Mouse (Mus musculus) embryonic facial prominence, embryonic 12.5 days (tissue): ENCODE measurements around the gene Arsa. TPM values are rescaled to one million over a fixed set of nuclear protein-coding genes. Genes with fewer than 3 reads are reported as not detected.
A peak's percentile ranks its signal among the peaks of the same experiment; 100 is the strongest.

Source experiments
- ATAC-seq: fragments of 200-750 bp; cut with Nextera tagmentation; 2 replicates; pipeline ENCODE4 v1.8.0; 2017; ENCODE audit not compliant: insufficient number of reproducible peaks, insufficient read depth, low FRiP score, low TSS enrichment
- H3K27ac ChIP-seq: fragments of 300-500 bp; sonication (generic); 2 replicates; pipeline ENCODE4 v1.5.1; 2016; ENCODE audit warnings: mild to moderate bottlenecking
- H3K27me3 ChIP-seq: fragments of 300-500 bp; sonication (generic); 2 replicates; pipeline ENCODE4 v1.6.1; 2016; ENCODE audit warnings: mild to moderate bottlenecking, moderate library complexity
- H3K36me3 ChIP-seq: fragments of 300-500 bp; sonication (generic); 2 replicates; pipeline ENCODE4 v1.6.1; 2016; ENCODE audit warnings: mild to moderate bottlenecking
- H3K4me1 ChIP-seq: fragments of 300-500 bp; sonication (generic); 2 replicates; pipeline ENCODE4 v1.6.1; 2016
- H3K4me2 ChIP-seq: fragments of 300-500 bp; sonication (generic); replicated peaks from 2 replicates; pipeline ENCODE4 v1.6.1; 2016; ENCODE audit warnings: mild to moderate bottlenecking, moderate library complexity
- H3K4me3 ChIP-seq: fragments of 300-500 bp; sonication (generic); 2 replicates; pipeline ENCODE4 v1.5.1; 2016; ENCODE audit warnings: mild to moderate bottlenecking
- H3K9ac ChIP-seq: fragments of 300-500 bp; sonication (generic); 2 replicates; pipeline ENCODE4 v1.6.1; 2016; ENCODE audit warnings: mild to moderate bottlenecking, moderate library complexity
- H3K9me3 ChIP-seq: fragments of 300-500 bp; sonication (generic); 2 replicates; pipeline ENCODE4 v1.6.1; 2016; ENCODE audit warnings: mild to moderate bottlenecking, moderate library complexity
- WGBS: fragments of 180-500 bp; shearing (Covaris S2); methylation state at CpG from one replicate; pipeline ENCODE4 v1.1.7; 2016; 5-methylcytosine and 5-hydroxymethylcytosine counted together
- polyA plus RNA-seq: library from polyadenylated mRNA; unstranded; fragments of >200 nt; fragmentation: Nextera tagmentation; extraction: Ambion mirVana; gene quantifications from 2 replicates; pipeline ENCODE4 v1.2.1, GENCODE M21; 2016

Gene Arsa
- polyA plus RNA-seq, 1 experiment from 2014 or later: 18.2 TPM

- 83% methylated on average over 12 of the region's 12 CpGs for WGBS
- no peak overlapping the region for H3K4me3 ChIP-seq
- no peaks in the 10 kb centered on the region for H3K27me3 ChIP-seq
- no peak overlapping the region for H3K27ac ChIP-seq
- H3K4me2 ChIP-seq: no peak overlapping the region
- no peaks in the 10 kb centered on the region for H3K36me3 ChIP-seq
- H3K9me3 ChIP-seq: no peaks in the 10 kb centered on the region
- no peak for ATAC-seq
- no peak overlapping the region for H3K9ac ChIP-seq
- no peaks in the 10 kb centered on the region for H3K4me1 ChIP-seq
These were observed 11.0 kb upstream of the Arsa start for GRCm38 (mm10) chr15:89488182-89488581.

DNA sequence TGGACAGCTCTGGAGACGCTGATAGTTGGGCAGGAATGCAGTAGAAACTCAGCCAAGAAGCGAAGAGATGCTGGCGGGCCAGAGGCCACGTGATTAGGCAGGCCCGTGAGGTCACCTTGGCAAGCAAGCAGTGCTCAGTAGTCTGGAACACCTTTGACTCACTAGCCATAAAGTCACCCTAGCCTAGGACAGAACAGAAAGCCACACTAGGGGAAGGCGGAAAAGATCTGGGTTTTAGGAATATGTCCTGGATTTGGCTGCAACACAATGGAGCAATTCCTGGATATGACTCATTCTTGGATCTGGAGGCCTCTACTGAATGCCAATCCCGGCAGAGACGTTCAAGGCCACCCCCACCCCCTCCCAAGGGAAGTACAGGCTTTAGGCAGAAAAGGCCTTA is 3.4 kb upstream of the Arsa start:
- H3K4me2 ChIP-seq: no peak overlapping the region
- no peak for ATAC-seq
- H3K4me1 ChIP-seq: peaks cover 1% of the 10 kb centered on the region; the same call in 1 of the 2 replicates
- H3K9me3 ChIP-seq: peaks cover 6% of the 10 kb centered on the region; the same call in 1 of the 2 replicates
- H3K4me3 ChIP-seq: no peak overlapping the region
- no peaks in the 10 kb centered on the region for H3K36me3 ChIP-seq
- H3K9ac ChIP-seq: no peak overlapping the region
- no peak overlapping the region for H3K27ac ChIP-seq
- H3K27me3 ChIP-seq: no peaks in the 10 kb centered on the region
- WGBS: 77% methylated on average over 8 of the region's 8 CpGs

DNA sequence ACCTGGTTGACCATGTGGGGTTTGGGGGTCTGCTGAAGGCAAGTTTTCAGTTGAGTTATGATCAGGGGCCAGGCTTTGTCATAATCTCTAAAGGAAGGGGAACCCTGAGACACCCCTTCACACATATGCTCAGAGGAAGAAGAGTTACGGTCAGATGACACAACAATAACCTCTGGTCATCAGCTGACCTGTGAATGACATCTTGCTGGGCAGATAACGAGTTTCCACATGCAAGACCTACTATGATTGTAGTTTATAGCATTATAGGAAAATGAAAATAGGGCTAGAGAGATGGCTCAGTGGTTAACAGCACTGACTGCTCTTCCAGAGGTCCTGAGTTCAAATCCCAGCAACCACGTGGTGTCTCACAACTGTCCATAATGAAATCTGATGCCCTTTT is 1.4 kb upstream of the Arsa start:
- H3K36me3 ChIP-seq: no peaks in the 10 kb centered on the region
- H3K4me3 ChIP-seq: no peak overlapping the region
- H3K4me2 ChIP-seq: no peak overlapping the region
- no peak overlapping the region for H3K27ac ChIP-seq
- H3K27me3 ChIP-seq: no peaks in the 10 kb centered on the region
- no peak overlapping the region for H3K9ac ChIP-seq
- ATAC-seq: no peak
- H3K4me1 ChIP-seq: peaks cover 5% of the 10 kb centered on the region; the same call in 1 of the 2 replicates
- WGBS: 82% methylated on average over 3 of the region's 3 CpGs
- H3K9me3 ChIP-seq: peaks cover 6% of the 10 kb centered on the region; the same call in 1 of the 2 replicates

DNA sequence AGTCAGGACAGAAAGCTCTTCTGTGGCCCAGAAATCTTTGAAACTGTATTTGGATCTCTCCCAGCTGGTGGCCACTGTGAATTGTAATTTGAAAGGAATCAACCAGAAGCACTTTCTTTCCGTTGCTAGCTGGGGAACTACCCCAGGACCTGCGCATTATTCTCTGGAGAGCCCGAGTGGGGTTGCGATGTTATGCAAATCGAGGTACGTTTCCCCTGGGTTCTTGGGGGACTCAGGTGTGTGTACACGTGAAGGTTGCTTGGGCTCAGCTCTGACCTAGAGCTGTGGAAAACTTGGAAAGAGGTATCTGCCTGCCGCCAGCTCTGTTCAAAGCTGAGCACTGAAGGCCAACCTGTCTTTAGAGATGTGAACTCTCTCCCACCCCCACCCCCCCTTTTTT is 581 bp upstream of the Arsa start:
- WGBS: 45% methylated on average over 8 of the region's 8 CpGs

GRCm38 (mm10) chr15:89476475-89476815 is 780 bp downstream of the Arsa start:
- Histone ChIP-seq H3K4me3 (peak overlapping the region; percentile 59), H3K9ac (peak overlapping the region; percentile 55), H3K27ac (peak overlapping the region; percentile 67; the same call in 1 of the 2 replicates), H3K27me3 (no peaks in the 10 kb centered on the region), H3K4me2 (peak overlapping the region; percentile 84), H3K4me1 (peaks cover 5% of the 10 kb centered on the region; the same call in 1 of the 2 replicates), H3K36me3 (no peaks in the 10 kb centered on the region), H3K9me3 (no peaks in the 10 kb centered on the region)
- WGBS: 6% methylated on average over 5 of the region's 5 CpGs
- ATAC-seq: no peak

More for the DNA sequence above, 581 bp upstream of the Arsa start:
- Histone ChIP-seq H3K9me3 (peaks cover 6% of the 10 kb centered on the region; the same call in 1 of the 2 replicates), H3K4me3 (no peak overlapping the region), H3K27ac (no peak overlapping the region), H3K9ac (no peak overlapping the region), H3K36me3 (no peaks in the 10 kb centered on the region), H3K27me3 (no peaks in the 10 kb centered on the region), H3K4me2 (no peak overlapping the region), H3K4me1 (peaks cover 5% of the 10 kb centered on the region; the same call in 1 of the 2 replicates)
- no peak for ATAC-seq

DNA sequence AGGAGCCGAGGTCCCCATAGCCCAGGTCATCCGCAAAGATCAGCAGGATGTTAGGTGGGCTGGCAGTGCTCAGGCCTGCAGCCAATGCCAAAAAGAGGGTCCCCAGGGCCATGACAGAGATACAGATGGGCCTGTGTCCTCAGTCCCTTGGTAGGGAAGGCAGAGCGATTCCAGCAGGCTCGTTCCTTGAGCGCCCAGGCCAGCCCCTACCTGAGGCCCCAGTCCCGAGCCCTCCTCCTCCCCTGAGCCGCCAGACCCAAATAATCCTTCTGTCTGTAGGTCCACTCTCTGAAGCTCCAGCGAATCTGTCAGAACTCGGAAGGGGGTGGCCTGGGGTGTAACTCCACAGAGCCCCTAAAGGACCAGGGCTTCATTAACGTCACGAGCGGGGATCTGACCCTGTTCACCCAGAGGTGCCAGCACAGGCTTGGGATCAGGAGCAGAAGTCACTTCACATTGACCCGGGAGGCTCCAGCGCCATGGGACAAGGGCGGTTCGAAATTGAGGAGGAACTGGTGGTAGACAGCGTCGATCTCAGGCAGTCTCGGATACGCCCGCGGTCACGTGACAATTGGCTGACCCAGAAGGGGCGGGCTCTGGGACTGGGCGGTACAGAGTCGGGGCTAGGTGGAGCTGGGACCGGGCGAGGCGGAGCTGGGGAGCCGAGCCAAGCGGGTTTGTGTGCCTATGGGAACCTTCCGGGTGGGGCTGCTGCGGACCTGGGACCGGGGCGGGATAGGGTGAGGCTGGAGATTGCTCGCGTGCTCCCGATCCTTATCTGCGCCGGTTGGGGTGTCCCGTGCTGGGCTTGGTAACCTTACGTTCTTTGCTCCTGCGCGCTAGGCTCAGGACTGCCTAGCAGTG is 1.4 kb downstream of the Arsa start:
- WGBS: 8% methylated on average over 44 of the region's 44 CpGs
- Histone ChIP-seq H3K4me1 (peaks cover 5% of the 10 kb centered on the region; the same call in 1 of the 2 replicates), H3K36me3 (no peaks in the 10 kb centered on the region), H3K9me3 (no peaks in the 10 kb centered on the region), H3K4me3 (peak overlapping the region; percentile 59), H3K27ac (peak overlapping the region; percentile 67; the same call in 1 of the 2 replicates), H3K9ac (peak overlapping the region; percentile 55), H3K4me2 (peak overlapping the region; percentile 84), H3K27me3 (no peaks in the 10 kb centered on the region)
- peak; percentile 97 for ATAC-seq

DNA sequence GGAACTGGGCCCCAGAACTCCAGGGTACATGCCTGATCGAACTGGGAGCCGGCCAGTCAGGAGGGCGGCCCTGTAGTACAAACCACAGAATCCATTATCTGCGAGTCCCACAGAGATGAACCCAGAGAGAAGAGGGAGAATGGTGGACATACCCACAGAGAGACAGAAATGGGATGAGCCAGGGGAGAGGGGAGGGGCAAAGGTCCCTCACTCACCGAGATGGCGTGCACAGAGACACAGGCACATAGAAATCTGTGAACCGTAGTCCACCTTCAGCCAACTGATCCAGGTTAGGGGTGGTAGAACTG is 2.0 kb downstream of the Arsa start:
- H3K9me3 ChIP-seq: no peaks in the 10 kb centered on the region
- H3K27ac ChIP-seq: no peak overlapping the region
- H3K36me3 ChIP-seq: no peaks in the 10 kb centered on the region
- peak overlapping the region; percentile 84 for H3K4me2 ChIP-seq
- 0 out of 2 replicates have a peak, but pooled peaks have one; percentile 5 for ATAC-seq
- H3K27me3 ChIP-seq: no peaks in the 10 kb centered on the region
- H3K9ac ChIP-seq: peak overlapping the region; percentile 55; the same call in 1 of the 2 replicates
- WGBS: 90% methylated on average over 7 of the region's 7 CpGs
- H3K4me3 ChIP-seq: peak overlapping the region; percentile 59
- H3K4me1 ChIP-seq: peaks cover 5% of the 10 kb centered on the region; the same call in 1 of the 2 replicates

DNA sequence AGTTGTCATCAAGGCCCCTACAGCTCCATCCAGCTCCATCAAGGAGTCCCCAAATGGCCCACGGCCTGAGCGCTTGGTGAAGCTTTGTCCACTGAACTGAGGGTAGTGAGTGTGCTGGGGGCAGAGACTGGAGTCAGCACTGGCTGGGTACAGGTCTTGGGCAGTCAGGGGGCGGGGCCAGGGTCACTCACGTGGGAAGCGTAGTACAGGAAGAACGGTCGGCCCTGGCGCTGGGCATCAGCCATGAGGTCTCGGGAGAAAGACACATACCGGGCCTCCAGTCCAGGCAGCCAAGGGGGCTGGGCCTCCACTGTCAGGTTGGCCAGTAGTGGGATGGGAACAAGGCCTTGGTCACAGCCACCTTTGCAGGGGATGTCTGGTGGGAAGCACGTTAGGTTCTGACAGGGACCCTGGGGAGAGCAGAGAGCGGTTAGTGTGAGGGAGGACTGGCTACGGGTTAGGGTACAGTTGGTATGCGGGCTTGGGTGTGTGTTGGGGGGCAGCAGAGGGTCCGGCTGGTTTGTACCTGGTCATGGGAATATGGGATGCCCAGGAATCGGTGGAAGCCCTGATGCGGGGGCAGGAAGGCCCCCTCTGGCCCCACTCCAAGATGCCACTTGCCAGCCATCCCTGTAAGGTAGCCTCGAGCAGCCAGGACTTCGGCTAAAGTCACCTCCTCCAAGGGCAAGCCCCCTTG is 2.5 kb downstream of the Arsa start:
- Histone ChIP-seq H3K9ac (no peak overlapping the region), H3K4me2 (peak overlapping the region; percentile 84; the same call in 1 of the 2 replicates), H3K4me1 (peaks cover 5% of the 10 kb centered on the region; the same call in 1 of the 2 replicates), H3K9me3 (no peaks in the 10 kb centered on the region), H3K27me3 (no peaks in the 10 kb centered on the region), H3K4me3 (no peak overlapping the region), H3K36me3 (no peaks in the 10 kb centered on the region), H3K27ac (no peak overlapping the region)
- WGBS: 93% methylated on average over 19 of the region's 19 CpGs
- ATAC-seq: no peak

DNA sequence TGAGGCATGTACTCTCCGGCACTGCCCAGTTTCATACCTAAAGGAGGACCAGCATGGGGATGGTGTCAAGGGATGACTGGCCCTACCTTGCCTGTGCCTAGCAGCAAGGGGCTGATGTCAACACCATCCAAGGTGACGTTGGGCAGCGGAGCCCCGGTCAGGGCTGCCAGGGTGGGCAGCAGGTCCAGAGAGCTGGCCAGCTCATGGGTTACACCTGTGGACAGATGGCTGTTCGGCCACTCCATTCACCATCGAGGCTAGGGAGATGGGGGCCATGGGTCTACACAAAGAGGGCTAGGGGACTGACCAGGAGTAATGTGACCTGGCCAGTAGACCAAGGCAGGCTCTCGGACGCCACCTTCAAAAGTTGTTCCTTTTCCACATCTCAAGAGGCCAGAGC is 3.3 kb downstream of the Arsa start:
- no peak overlapping the region for H3K27ac ChIP-seq
- WGBS: 94% methylated on average over 8 of the region's 8 CpGs
- no peak overlapping the region for H3K4me3 ChIP-seq
- no peak overlapping the region for H3K9ac ChIP-seq
- H3K36me3 ChIP-seq: no peaks in the 10 kb centered on the region
- no peak overlapping the region for H3K4me2 ChIP-seq
- H3K9me3 ChIP-seq: no peaks in the 10 kb centered on the region
- no peak for ATAC-seq
- H3K4me1 ChIP-seq: peaks cover 5% of the 10 kb centered on the region; the same call in 1 of the 2 replicates
- H3K27me3 ChIP-seq: no peaks in the 10 kb centered on the region

- no peak overlapping the region for H3K9ac ChIP-seq
- H3K36me3 ChIP-seq: no peaks in the 10 kb centered on the region
- H3K27ac ChIP-seq: no peak overlapping the region
- no peak for ATAC-seq
- 81% methylated on average over 9 of the region's 9 CpGs for WGBS
- H3K4me1 ChIP-seq: peaks cover 5% of the 10 kb centered on the region; the same call in 1 of the 2 replicates
- no peak overlapping the region for H3K4me3 ChIP-seq
- no peak overlapping the region for H3K4me2 ChIP-seq
- no peaks in the 10 kb centered on the region for H3K9me3 ChIP-seq
- H3K27me3 ChIP-seq: no peaks in the 10 kb centered on the region
These were observed 3.9 kb downstream of the Arsa start for GRCm38 (mm10) chr15:89473370-89473769.

DNA sequence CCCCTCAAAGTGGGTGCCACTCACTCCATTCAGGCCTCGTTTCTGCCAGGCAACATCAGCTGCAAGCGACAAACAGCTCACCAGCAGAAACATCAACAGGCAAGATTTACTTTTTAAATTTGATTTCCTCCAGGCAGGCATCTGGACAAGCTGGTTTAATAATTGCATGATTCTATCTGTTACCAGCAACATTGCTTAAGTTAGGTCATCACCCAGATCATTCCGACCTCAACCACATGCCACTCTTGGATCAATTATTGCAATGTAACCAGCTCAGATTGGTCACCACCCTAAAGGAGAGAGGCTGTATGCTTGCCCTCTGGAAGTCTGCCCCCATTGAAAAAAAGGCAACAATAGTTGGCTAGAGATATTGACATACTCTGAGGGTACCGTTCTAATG is 5.7 kb downstream of the Arsa start:
- H3K27ac ChIP-seq: no peak overlapping the region
- H3K4me3 ChIP-seq: no peak overlapping the region
- H3K9me3 ChIP-seq: no peaks in the 10 kb centered on the region
- H3K9ac ChIP-seq: no peak overlapping the region
- no peak for ATAC-seq
- WGBS: 86% methylated on average over 4 of the region's 4 CpGs
- no peak overlapping the region for H3K4me2 ChIP-seq
- H3K36me3 ChIP-seq: no peaks in the 10 kb centered on the region
- H3K4me1 ChIP-seq: peaks cover 5% of the 10 kb centered on the region; the same call in 1 of the 2 replicates
- no peaks in the 10 kb centered on the region for H3K27me3 ChIP-seq

DNA sequence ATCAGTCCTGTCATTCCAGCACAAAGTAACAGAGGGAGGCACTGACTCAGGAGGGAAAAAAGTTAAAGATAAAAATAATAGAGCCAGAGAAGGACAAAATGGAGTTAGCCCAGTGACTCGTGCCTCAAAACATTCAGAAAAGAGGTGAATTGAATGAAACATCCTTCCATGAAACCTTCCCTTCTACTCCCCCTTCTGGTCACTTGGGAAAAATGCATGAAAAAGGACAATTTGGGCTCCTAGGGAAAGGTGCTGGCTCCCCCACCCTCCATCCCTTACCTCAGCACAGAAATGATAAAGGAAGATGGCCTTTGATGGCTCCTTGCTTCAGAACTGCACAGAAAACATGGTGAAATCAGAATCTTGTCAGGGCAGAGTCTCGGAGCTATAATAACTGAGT is 8.6 kb downstream of the Arsa start:
- ATAC-seq: no peak
- Histone ChIP-seq H3K4me1 (no peaks in the 10 kb centered on the region), H3K9me3 (no peaks in the 10 kb centered on the region), H3K9ac (no peak overlapping the region), H3K4me3 (no peak overlapping the region), H3K36me3 (no peaks in the 10 kb centered on the region), H3K4me2 (no peak overlapping the region), H3K27me3 (no peaks in the 10 kb centered on the region), H3K27ac (no peak overlapping the region)
- WGBS: 36% methylated on average over 2 of the region's 2 CpGs
